Mouse (Mus musculus) cortical plate, adult 2 months (tissue): ENCODE data around the gene Gm11273.

Experiments
- CTCF ChIP-seq: fragments of 200-500 bp; IDR thresholded peaks from 2 replicates; pipeline ENCODE4 v1.5.1; 2011; ENCODE audit warnings: mild to moderate bottlenecking, control low read depth, low read length; ENCODE audit not compliant: insufficient read depth; ENCODE audit errors: extremely low read depth
- POLR2A ChIP-seq: fragments of 200-500 bp; IDR thresholded peaks from 2 replicates; pipeline ENCODE4 v1.6.1; 2011; ENCODE audit warnings: mild to moderate bottlenecking, low read length, control low read depth; ENCODE audit not compliant: insufficient read depth; ENCODE audit errors: extremely low read depth

GRCm38 (mm10) chr13:21467336-21467735, 33.9 kb downstream of the Gm11273 start:
- no peak for TF ChIP-seq POLR2A
- no peak for TF ChIP-seq CTCF
